Mouse (Mus musculus): ENCODE results near the gene Lgals1.
A peak's percentile ranks its signal among the peaks of the same experiment; 100 is the strongest.
"Not testable (repeated sequence)": the region's sequence is repeated elsewhere in the genome, so short reads cannot be mapped to it uniquely, and the experiment has no call there.

Lgals1 gene

GRCm38 (mm10) chr15:78926021-78926919, at the start of gene Lgals1:
Gene Lgals1, plus strand, starts transcription at chr15:78926725.
- peak; percentile 51 for DNase-seq (ENCODE audit: low spot score)

GRCm38 (mm10) chr15:78876991-78877809, 49.3 kb upstream of the Lgals1 start, which contains the start of gene Gga1:
Gene Gga1, plus strand, starts transcription at chr15:78877190.
- DNase-seq (ENCODE audit: low spot score), result peak; percentile 97

DNA sequence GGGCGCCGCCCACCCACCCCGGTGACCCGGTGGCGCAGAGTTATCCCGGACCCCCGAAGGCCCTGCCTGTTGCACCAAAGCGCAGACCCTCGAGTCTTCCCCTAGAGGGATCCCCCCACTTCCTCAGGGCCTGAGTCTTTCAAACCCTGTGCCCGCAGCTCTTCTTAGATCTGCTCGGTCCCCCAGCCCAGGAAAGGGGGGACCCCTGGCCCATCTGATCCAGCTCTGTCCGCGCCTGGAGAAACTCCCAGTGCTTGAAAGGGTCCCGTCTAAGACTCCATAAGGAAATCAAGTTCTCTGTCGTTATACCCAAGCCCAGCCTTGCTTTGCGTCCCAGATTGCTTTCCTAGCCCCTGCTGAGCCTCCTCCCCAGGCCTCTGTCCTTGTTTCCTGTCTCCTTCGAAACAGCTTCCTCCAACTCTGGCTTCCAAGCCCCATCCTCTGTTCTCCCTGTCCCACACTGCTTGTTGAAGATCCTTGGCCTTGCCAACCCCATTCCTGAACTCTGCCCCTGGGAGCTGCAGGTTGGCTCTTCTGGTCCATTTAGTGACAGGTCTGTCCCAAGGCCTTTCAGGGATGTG, 48.6 kb upstream of the Lgals1 start:
- DNase-seq (ENCODE audit: low spot score), result no peak

GRCm38 (mm10) chr15:78878792-78879516, 47.6 kb upstream of the Lgals1 start:
- not testable (repeated sequence) for DNase-seq (ENCODE audit: low spot score)

- no peak for DNase-seq (ENCODE audit: low spot score)
These were observed 46.1 kb upstream of the Lgals1 start for GRCm38 (mm10) chr15:78880432-78880831.

DNA sequence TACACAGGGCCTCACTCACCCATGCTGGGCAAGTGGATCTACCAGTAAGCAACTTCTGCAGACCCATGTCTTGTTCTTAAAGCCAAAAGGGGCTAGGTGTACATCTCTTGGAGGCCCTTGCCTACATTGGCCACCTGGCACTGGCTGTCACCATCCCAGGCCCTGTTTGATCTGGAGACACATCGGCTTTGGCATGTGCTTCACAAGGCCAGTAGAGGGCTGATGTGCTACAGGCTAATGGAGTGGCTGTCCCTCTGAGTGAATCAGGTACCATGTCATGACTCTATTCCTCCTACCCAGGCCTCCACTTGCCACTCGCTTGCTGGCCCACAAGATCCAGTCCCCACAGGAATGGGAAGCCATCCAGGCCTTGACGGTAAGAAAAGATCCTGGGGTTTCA, 44.7 kb upstream of the Lgals1 start:
- DNase-seq (ENCODE audit: low spot score), result no peak

- no peak for DNase-seq (ENCODE audit: low spot score)
These were observed 37.1 kb upstream of the Lgals1 start for GRCm38 (mm10) chr15:78889401-78889853.

- DNase-seq (ENCODE audit: low spot score), result no peak
These were observed 34.1 kb upstream of the Lgals1 start for GRCm38 (mm10) chr15:78892440-78892839.

DNA sequence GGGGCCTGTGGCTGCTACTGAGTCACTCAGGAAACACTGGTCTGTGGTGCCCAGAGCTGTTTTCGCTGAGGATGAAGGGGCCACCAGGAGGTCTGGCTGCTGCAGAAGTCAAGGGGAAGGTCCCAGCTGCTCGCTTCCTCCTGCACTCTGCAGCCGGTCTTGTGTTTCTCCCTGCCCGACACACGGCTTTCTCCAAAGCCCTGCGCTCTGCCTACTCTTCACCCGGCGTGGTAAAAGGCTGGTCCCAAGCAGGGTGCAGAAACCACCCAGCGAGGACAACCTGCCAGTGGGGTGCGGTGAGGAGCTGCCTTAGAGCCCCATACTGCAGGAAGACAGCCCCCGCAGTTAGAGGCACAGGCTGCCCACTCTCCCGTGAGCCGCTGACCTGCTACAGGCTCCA, 31.8 kb upstream of the Lgals1 start:
- no peak for DNase-seq (ENCODE audit: low spot score)

- no peak for DNase-seq (ENCODE audit: low spot score)
These were observed 30.8 kb upstream of the Lgals1 start for GRCm38 (mm10) chr15:78895741-78896140.

GRCm38 (mm10) chr15:78896149-78896548, 30.4 kb upstream of the Lgals1 start:
- DNase-seq (ENCODE audit: low spot score), result no peak

- no peak for DNase-seq (ENCODE audit: low spot score)
These were observed 29.0 kb upstream of the Lgals1 start for GRCm38 (mm10) chr15:78897488-78897887.

- DNase-seq (ENCODE audit: low spot score), result no peak
These were observed 28.0 kb upstream of the Lgals1 start for GRCm38 (mm10) chr15:78898507-78899001.

DNA sequence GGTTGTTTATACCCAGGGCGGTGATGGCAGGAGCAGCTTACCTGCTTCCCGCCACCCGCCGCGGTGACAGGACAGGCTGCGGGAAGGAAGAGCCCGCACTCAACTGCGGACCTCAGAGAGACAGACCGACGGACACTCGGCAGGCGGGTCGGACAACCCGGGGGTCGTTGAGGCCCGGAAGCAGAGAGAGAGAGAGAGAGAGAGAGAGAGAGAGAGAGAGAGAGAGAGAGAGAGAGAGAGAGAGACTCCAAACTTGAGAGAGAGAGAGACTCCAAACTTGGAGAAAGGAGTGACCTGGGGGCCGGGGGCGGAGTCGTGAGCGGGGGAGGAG, 27.2 kb upstream of the Lgals1 start, which contains the start of gene Gm49510:
Gene Gm49510, plus strand, starts transcription at position 259 of the 331 bp plus-strand sequence.
- no peak for DNase-seq (ENCODE audit: low spot score)

DNA sequence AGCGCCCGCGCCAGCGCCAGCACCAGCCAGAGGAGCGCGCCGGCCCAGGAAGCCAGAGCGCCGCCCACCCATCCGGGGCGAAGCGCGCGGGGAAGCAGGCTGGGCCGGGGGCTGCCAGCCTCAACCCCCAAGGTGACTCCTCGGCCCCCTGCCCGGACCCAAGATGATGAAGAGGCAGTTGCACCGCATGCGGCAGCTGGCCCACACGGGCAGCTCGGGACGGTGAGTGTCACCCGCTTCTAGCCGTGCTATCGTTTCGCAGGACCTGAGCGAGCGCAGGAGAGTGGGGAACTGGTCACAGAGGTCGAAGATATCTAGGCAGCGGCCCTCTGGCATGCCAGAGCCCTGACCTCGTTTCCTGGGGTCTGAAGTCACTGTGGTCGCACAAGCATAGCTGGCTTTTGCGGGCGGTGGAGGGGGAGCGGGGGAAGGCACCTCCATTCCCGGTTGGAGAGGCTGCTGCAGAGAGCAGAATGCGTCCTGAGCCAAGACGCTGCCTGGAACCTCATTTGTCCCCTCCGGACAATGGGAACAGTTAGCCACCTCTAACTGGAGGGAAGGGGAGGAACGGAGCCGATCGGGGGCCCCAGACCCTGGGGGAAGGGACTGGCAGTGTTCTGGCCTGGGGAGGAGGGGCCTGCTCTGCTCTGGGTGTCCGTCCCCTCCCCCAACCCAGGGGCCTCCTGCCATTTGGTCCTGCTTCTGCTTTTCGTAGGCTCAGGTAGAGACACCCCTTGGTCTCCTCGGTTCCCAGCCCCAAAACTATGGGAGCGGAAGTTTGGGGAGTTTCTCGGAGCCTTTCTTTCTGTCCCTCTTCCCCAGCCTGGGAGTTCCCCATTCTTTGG, 26.6 kb upstream of the Lgals1 start, which contains the start of gene Sh3bp1:
Gene Sh3bp1, plus strand, starts transcription at position 29 of the 845 bp plus-strand sequence.
- DNase-seq (ENCODE audit: low spot score), result no peak

DNA sequence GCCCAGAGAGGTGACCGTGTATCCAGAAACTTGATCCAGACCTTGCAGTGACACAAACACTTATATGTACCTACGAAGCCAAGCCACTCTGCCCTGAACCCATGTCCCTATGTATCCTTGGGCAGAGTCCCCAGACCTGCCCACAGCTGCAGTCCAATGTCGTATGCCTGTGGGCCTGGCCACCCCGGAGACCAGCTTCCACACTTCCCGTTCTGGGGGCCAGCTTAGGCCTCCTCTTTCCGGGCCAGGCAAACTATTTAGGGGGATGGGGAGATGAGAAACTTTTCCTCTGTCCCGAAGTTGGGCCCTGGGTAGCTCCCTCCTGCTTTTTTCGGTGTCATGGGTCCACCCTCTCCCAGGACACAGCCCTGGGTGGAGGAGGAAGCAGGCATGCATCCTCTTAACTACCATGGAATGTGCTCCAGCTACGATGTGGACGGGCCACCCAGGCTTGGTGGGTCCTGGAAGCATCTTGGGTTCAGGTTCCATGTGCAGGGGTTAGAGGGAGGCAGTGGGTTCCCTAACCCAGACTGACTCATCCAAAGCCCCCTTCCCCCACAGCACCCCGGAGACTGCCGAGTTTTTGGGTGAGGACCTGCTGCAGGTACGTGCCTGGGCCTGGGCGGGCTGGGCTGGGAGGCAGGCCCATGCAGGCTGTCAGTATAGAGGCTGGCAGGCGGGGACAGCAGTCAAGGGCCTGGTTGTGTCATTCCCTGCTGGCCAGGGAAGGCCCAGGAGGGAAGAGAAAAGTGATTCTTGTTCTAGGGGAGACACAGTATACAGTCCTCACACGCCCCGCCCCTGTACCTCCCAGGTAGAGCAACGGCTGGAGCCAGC, 25.7 kb upstream of the Lgals1 start:
- DNase-seq (ENCODE audit: low spot score), result no peak

- no peak for DNase-seq (ENCODE audit: low spot score)
These were observed 25.1 kb upstream of the Lgals1 start for GRCm38 (mm10) chr15:78901422-78901789.

DNA sequence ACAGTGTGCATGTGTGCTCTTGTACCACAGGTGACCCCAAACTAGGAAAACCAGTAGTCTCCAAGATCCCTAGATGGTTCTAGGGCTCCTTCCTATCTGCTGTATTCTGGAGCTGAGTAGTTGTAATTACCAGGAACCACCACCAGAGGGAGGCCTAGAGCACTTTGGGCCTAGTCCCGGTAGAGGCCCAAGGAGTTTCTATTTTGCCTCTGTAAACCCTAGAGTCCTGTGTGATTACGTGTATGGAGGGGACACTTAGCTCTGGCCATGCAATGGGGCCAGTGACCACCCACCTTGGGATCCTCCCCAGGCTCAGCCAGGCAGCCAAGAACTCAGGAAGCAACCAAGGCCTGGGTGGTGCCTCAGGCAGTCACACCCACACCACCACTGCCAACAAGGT, 23.3 kb upstream of the Lgals1 start:
- DNase-seq (ENCODE audit: low spot score), result peak; percentile 87

- no peak for DNase-seq (ENCODE audit: low spot score)
These were observed 18.1 kb upstream of the Lgals1 start for GRCm38 (mm10) chr15:78908399-78908798.

- no peak for DNase-seq (ENCODE audit: low spot score)
These were observed 17.5 kb upstream of the Lgals1 start for GRCm38 (mm10) chr15:78908982-78909381.

Measured in layer of hippocampus, adult 11-12 months (tissue).